Mouse (Mus musculus): Measurements from ENCODE around the gene Gm20388.
"Not testable (repeated sequence)": the region's sequence is repeated elsewhere in the genome, so short reads cannot be mapped to it uniquely, and the experiment has no call there.

Gene Gm20388

GRCm38 (mm10) chr8:123600666-123601172 is 3690.1 kb downstream of the Gm20388 start:
- DNase-seq: peak; percentile 61 to 71

GRCm38 (mm10) chr8:123601457-123601856 is 3690.8 kb downstream of the Gm20388 start:
- DNase-seq: not testable (repeated sequence)

- peak; percentile 15 to 23 for DNase-seq
Measured at GRCm38 (mm10) chr8:123612652-123613051, 3702.0 kb downstream of the Gm20388 start.

- DNase-seq: not testable (repeated sequence)
Measured at GRCm38 (mm10) chr8:123623523-123623922, 3712.9 kb downstream of the Gm20388 start.

GRCm38 (mm10) chr8:123624274-123624673 is 3713.6 kb downstream of the Gm20388 start:
- DNase-seq: no peak

GRCm38 (mm10) chr8:123624702-123625101 is 3714.1 kb downstream of the Gm20388 start:
- DNase-seq: no peak

- DNase-seq: no peak
Measured at GRCm38 (mm10) chr8:123625717-123626116, 3715.1 kb downstream of the Gm20388 start.

- DNase-seq: no peak
Measured at GRCm38 (mm10) chr8:123627410-123628147, 3716.9 kb downstream of the Gm20388 start.

GRCm38 (mm10) chr8:123628253-123628967 is 3717.8 kb downstream of the Gm20388 start:
- DNase-seq: peak; percentile 68 to 70

- peak; percentile 72 to 74 for DNase-seq
Measured at GRCm38 (mm10) chr8:123628968-123629755, 3718.5 kb downstream of the Gm20388 start.

- no peak for DNase-seq
Measured at GRCm38 (mm10) chr8:123630058-123630457, 3719.4 kb downstream of the Gm20388 start.

- DNase-seq: no peak
Measured at GRCm38 (mm10) chr8:123630841-123631251, 3720.2 kb downstream of the Gm20388 start.

GRCm38 (mm10) chr8:123631746-123632145 is 3721.1 kb downstream of the Gm20388 start:
- not testable (repeated sequence) for DNase-seq

GRCm38 (mm10) chr8:123632257-123632656 is 3721.6 kb downstream of the Gm20388 start:
- no peak for DNase-seq

GRCm38 (mm10) chr8:123633801-123634200 is 3723.2 kb downstream of the Gm20388 start:
- no peak for DNase-seq

- no peak for DNase-seq
Measured at GRCm38 (mm10) chr8:123634395-123635131, 3723.9 kb downstream of the Gm20388 start.

GRCm38 (mm10) chr8:123635671-123636070 is 3725.0 kb downstream of the Gm20388 start:
- DNase-seq: no peak

GRCm38 (mm10) chr8:123643330-123644051 is 3732.8 kb downstream of the Gm20388 start:
- peak; percentile 44 to 49 for DNase-seq

GRCm38 (mm10) chr8:123645229-123645628 is 3734.6 kb downstream of the Gm20388 start:
- DNase-seq: no peak

- no peak for DNase-seq
Measured at GRCm38 (mm10) chr8:123648245-123649170, 3737.9 kb downstream of the Gm20388 start.

Data from B cell, adult 2 months (primary cell).